Mouse (Mus musculus): Measurements from ENCODE around the gene Gm20388. TPM values are rescaled to one million over a fixed set of nuclear protein-coding genes. Genes with fewer than 3 reads are reported as not detected.

Gene Gm20388
- polyA plus RNA-seq, 1 experiment: 59.3 TPM

DNA sequence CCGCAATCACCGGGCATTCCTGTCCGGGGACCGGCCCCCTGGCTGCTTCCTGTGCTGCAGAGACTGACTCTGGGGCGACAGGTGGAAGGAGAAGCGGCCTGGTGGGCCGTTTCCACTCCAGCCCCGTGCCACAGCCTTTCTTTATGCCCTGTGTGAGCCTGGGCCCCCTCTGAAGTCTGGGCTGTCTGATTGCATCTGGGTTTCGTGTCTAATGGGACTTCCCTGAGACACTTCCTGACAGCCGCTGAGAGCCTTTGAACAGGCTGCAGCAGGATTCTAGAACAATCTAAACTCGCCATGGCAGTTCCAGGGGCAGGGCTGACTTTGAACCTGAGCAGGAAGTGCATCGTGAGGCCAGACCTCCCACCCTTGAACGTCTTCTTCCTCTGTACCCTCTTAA is 1066.5 kb downstream of the Gm20388 start:
- TF ChIP-seq POLR2A (IDR thresholded peaks at IDR 0.05; ENCODE audit: borderline replicate concordance, extremely low read depth, insufficient read depth, insufficient read length, poor library complexity, severe bottlenecking) (no peak), CTCF (IDR thresholded peaks at IDR 0.05; ENCODE audit: borderline replicate concordance, extremely low read depth, insufficient read depth, insufficient read length) (no peak)
- DNase-seq (ENCODE audit: low read depth): no peak

DNA sequence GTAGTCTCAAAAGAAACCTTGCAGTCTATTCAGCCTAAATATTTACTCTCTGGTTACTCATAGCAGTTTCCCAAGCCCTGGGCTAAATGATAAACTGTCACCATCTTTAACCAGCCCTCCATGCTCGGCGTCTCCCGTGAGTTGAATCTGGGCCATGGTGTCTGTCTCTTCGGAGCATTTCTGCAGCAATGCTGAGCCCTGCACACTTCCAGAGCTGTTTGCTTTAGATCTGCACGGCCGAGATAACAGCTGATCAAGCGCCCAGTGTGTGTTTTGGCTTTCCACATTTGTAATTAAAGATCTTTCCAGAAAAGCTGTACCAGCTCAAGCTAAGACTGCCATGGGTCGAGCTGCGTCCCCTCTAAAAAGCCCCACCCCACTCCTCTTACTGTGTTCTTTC is 1068.6 kb downstream of the Gm20388 start:
- DNase-seq (ENCODE audit: low read depth): no peak
- TF ChIP-seq POLR2A (IDR thresholded peaks at IDR 0.05; ENCODE audit: borderline replicate concordance, extremely low read depth, insufficient read depth, insufficient read length, poor library complexity, severe bottlenecking): no peak

DNA sequence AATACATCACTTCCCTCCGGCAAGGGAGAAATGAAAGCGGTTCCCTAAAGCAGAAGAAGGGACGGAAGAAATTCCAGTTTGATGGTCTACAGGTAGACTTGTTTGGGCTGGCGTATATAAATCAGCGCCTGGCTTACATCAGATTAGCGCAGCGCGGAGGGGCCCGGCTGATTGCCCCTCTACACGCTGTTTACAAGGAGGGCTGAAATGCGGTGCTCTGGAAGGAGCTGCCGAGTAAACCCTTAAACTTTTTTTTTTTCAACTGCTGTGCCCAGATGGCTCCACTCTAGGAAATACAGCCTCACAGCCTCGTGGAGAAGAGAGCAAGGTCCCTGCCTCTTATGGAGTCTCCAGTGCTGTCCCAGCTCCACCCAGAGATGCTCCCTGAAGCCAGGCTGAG is 1070.3 kb downstream of the Gm20388 start:
- TF ChIP-seq POLR2A (IDR thresholded peaks at IDR 0.05; ENCODE audit: borderline replicate concordance, extremely low read depth, insufficient read depth, insufficient read length, poor library complexity, severe bottlenecking) (no peak), CTCF (IDR thresholded peaks at IDR 0.05; ENCODE audit: borderline replicate concordance, extremely low read depth, insufficient read depth, insufficient read length) (no peak)
- no peak for DNase-seq (ENCODE audit: low read depth)

DNA sequence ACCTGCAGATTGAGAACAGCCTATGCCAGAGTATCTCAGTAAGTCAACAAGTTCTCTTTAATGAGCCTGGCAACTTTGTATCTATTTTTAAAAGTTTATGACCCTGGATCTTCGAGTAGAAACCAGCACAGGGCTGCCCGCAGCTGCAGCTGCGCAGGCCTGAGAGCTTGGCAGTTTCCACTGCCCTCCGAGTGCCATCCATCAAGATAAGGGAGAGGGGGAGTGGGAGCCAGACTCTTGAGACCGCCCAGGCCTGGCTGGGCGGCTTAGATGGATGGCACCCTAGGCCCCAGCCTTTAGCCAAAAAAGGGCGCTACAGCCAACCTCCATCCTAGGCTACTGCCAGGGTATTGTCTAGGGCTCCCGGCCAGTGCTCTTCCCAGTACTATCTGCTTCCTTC is 1074.2 kb downstream of the Gm20388 start:
- TF ChIP-seq POLR2A (IDR thresholded peaks at IDR 0.05; ENCODE audit: borderline replicate concordance, extremely low read depth, insufficient read depth, insufficient read length, poor library complexity, severe bottlenecking) (no peak), CTCF (IDR thresholded peaks at IDR 0.05; ENCODE audit: borderline replicate concordance, extremely low read depth, insufficient read depth, insufficient read length) (no peak)
- no peak for DNase-seq (ENCODE audit: low read depth)

DNA sequence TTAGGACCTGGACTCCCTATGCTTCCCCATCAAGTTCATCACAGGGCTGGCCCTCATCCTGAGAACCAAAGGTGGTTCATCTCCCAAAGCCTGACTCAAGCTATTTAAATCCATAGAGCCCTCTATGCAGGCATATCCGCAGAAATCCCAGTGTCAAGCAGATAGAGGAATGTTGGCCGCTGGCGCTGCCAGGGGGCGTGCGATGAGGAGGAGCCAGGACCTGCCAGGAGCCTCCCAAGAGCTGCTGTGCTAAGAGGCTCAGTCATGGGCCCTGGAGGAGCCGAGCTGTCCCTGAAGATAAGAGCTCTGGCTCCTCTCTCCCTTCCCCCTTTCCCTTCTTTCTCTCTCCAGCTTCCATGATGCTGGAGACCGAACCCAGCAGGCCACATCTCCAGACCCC is 1075.4 kb downstream of the Gm20388 start:
- TF ChIP-seq POLR2A (IDR thresholded peaks at IDR 0.05; ENCODE audit: borderline replicate concordance, extremely low read depth, insufficient read depth, insufficient read length, poor library complexity, severe bottlenecking): no peak
- TF ChIP-seq CTCF (IDR thresholded peaks at IDR 0.05; ENCODE audit: borderline replicate concordance, extremely low read depth, insufficient read depth, insufficient read length): no peak

DNA sequence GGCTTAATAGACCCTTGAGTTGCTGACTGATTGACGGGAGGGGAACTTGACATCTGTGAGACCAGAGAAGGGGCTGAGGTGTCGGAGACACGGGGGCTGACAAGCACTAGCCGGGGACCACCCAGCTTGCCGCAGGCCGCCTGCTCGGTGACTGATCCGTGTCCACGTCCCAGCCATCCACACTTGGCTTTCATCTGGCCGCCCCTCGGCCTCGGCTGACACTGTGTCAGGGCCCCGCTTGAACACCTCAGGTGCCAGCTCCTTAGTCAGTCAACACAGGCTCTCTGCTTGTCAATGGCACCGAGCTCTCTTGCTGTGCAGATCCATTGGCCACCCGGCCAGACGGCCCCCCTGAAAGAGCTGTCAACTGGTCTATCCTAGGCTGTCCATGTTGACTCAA is 1083.1 kb downstream of the Gm20388 start:
- DNase-seq (ENCODE audit: low read depth): no peak
- no peak for TF ChIP-seq POLR2A (IDR thresholded peaks at IDR 0.05; ENCODE audit: borderline replicate concordance, extremely low read depth, insufficient read depth, insufficient read length, poor library complexity, severe bottlenecking)
- TF ChIP-seq CTCF (IDR thresholded peaks at IDR 0.05; ENCODE audit: borderline replicate concordance, extremely low read depth, insufficient read depth, insufficient read length): no peak

More for the DNA sequence above, 1075.4 kb downstream of the Gm20388 start:
- DNase-seq (ENCODE audit: low read depth): no peak

DNA sequence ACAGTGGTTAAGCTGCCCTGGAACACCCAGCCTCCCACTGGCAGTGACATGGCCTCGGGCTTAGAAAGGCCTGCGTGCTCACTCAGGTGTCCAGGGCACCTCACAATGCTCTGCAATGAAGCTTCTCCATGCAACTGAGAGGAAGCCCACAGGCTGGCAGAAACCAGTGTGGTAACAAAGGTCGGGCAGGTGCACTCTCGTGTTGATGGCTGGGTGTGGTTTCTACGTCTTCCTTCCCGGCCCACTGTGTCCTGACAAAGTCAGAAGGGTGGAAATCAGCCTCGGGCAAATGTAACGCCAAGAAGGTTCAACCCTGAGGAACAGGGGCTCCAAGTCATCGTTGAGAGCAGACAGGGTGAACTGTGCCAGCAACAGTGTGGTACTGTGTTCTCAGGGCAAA is 1084.8 kb downstream of the Gm20388 start:
- TF ChIP-seq POLR2A (IDR thresholded peaks at IDR 0.05; ENCODE audit: borderline replicate concordance, extremely low read depth, insufficient read depth, insufficient read length, poor library complexity, severe bottlenecking) (no peak), CTCF (IDR thresholded peaks at IDR 0.05; ENCODE audit: borderline replicate concordance, extremely low read depth, insufficient read depth, insufficient read length) (no peak)
- no peak for DNase-seq (ENCODE audit: low read depth)

DNA sequence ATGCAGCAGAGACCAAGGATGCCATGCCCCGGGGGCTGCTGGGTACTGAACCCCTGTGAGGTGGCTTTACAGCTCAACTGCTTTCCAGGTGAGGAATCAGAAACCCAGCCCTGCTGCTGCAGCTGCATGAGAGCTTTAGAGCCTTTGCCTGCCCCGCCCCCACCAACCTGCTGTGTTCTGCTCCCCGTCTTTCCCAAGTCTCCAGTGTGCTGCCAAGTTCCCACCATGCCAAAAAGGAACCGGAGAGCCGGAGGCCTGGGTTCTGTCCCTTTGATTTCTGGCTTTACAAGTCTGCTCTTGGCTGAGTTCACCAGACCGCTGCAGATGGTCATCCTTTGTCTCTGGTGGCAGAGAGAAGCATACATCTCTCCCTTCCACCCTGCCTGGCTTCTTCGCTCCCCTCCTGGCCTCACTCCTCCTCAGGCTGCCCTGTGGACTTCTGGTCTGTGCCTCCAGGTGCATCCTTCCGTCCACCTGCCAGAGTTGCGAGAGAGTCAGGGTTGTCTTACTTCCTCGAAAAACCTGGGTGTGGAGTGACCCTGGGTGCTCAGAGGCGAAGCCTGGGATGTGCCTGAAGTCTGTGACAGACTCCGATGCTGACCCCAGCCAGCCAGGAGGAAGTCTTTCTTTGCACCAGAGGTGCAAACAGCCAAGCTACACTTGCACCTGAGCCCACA is 1086.4 kb downstream of the Gm20388 start:
- no peak for TF ChIP-seq CTCF (IDR thresholded peaks at IDR 0.05; ENCODE audit: borderline replicate concordance, extremely low read depth, insufficient read depth, insufficient read length)
- DNase-seq (ENCODE audit: low read depth): peak; percentile 20

DNA sequence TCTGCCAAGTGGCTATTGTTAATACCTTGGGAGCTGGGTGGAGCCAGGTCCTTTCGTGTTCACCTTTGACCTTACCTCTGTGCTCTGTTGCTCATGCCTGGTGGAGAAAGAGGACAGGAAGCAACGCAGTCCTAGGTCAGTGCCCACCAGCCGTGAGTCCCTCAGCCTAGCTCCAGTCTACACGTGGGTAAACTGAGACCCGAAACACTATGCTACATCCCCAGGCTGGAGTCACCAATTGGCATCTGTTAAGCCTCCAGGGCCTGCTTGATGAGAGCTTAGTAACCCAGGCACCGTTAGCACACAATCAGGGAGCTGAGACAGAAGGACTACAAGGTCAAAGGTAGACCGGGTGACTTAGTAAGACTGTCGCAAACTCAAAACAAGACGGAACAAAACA is 1087.3 kb downstream of the Gm20388 start:
- no peak for TF ChIP-seq CTCF (IDR thresholded peaks at IDR 0.05; ENCODE audit: borderline replicate concordance, extremely low read depth, insufficient read depth, insufficient read length)
- DNase-seq (ENCODE audit: low read depth): no peak

DNA sequence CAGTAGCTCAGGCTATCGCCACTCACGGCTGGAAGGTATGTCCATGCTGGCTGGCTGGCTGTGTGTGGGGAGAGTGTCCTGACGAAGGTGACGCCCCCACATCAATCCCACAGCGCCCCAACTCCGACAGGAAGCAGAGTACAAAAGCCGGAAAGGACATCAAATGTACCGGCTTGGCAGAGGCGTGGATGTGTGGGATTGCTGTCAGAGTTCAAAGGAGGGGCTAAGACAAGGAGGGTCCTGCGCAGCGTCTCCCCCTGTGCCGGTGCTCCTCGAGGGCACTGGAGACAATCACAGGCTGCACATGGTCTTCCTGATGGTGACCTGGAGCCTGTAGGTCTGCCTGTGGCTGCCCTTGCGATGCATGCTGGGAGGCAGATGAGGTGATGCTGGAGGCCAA is 1088.3 kb downstream of the Gm20388 start:
- no peak for DNase-seq (ENCODE audit: low read depth)
- TF ChIP-seq CTCF (IDR thresholded peaks at IDR 0.05; ENCODE audit: borderline replicate concordance, extremely low read depth, insufficient read depth, insufficient read length): no peak
- no peak for TF ChIP-seq POLR2A (IDR thresholded peaks at IDR 0.05; ENCODE audit: borderline replicate concordance, extremely low read depth, insufficient read depth, insufficient read length, poor library complexity, severe bottlenecking)

DNA sequence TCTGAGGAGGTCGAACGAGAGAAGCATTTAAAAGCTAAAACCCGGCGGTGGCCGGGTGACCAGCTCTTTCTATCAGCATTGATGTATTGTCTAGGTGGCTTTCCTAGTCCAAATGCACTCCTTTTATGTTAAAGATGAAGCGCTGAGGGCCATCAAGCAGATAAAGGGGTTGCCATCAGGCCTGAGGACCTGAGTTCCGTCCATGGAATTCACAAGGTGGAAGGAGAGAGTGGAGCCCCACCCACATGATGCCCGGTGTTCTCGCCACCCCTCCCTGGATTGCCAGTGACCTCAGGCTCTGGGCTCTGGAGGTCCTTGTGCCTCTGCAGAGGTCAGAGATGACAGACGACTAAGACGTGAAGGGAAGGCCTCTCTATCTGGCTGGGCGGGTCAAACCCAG is 1091.3 kb downstream of the Gm20388 start:
- no peak for TF ChIP-seq POLR2A (IDR thresholded peaks at IDR 0.05; ENCODE audit: borderline replicate concordance, extremely low read depth, insufficient read depth, insufficient read length, poor library complexity, severe bottlenecking)
- no peak for TF ChIP-seq CTCF (IDR thresholded peaks at IDR 0.05; ENCODE audit: borderline replicate concordance, extremely low read depth, insufficient read depth, insufficient read length)

DNA sequence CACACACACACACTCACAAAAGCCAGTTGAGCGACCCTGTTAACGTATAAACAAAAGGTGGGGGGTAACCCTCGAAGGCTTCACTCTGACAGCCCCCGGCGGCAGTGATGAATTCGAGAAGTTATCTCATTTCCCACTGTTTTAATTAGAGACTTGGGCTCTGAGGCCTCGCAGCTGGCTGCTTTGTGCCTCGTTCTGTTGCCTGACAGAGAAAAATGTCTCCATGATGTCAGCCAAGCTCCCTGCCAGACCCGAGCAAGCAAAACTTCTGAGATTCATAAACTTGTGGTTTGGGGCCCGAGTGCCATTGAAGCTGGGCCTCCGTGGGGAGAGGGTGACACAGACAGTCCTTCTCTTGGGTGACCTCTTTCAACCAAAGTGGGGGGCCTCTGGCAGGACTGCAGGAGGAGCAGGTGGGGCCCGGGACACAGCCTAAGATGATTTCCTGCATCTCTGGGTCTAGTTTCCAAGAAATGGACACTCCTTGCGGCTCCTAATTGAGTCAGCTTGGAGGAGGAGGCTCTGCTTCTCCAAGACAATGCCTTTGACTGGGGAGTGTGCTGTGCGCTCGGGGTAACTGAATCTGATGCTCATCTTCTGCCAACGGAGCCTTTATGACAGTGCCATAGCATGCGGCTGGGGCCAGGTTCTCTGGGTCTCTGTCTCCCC is 1092.4 kb downstream of the Gm20388 start:
- DNase-seq (ENCODE audit: low read depth): peak; percentile 57
- TF ChIP-seq CTCF (IDR thresholded peaks at IDR 0.05; ENCODE audit: borderline replicate concordance, extremely low read depth, insufficient read depth, insufficient read length) (no peak), POLR2A (IDR thresholded peaks at IDR 0.05; ENCODE audit: borderline replicate concordance, extremely low read depth, insufficient read depth, insufficient read length, poor library complexity, severe bottlenecking) (no peak)

More for the DNA sequence above, 1091.3 kb downstream of the Gm20388 start:
- DNase-seq (ENCODE audit: low read depth): no peak

Measured in brain, embryonic 14.5 days (tissue).